Mouse (Mus musculus) liver, postnatal 0 days (tissue): Measurements from ENCODE around the gene Gtf2ird1. TPM values are rescaled to one million over a fixed set of nuclear protein-coding genes. Genes with fewer than 3 reads are reported as not detected.

ENCODE experiments used
- ATAC-seq: fragments of 200-750 bp; cut with Nextera tagmentation; 2 replicates; pipeline ENCODE4 v1.8.0; 2017; ENCODE audit warnings: mild to moderate bottlenecking, moderate library complexity
- DNase-seq: peaks from one replicate; pipeline ENCODE4 v3.0.0-alpha.2; 2016
- H3K27ac ChIP-seq: fragments of 300-500 bp; sonication (generic); 2 replicates; pipeline ENCODE4 v1.5.1; 2014; ENCODE audit warnings: antibody characterized with exemption, moderate library complexity, mild to moderate bottlenecking, low read depth
- H3K27me3 ChIP-seq: fragments of 300-500 bp; sonication (generic); 2 replicates; pipeline ENCODE4 v1.6.1; 2014; ENCODE audit warnings: low read length, control low read depth, mixed read lengths; ENCODE audit not compliant: insufficient read depth
- H3K36me3 ChIP-seq: fragments of 300-500 bp; sonication (generic); replicated peaks from 2 replicates; pipeline ENCODE4 v1.6.1; 2014; ENCODE audit warnings: mild to moderate bottlenecking, control low read depth, low read length, moderate library complexity, mixed read lengths; ENCODE audit not compliant: insufficient read depth
- H3K4me1 ChIP-seq: fragments of 300-500 bp; sonication (generic); 2 replicates; pipeline ENCODE4 v1.6.1; 2014; ENCODE audit warnings: antibody characterized with exemption, mild to moderate bottlenecking, control low read depth; ENCODE audit not compliant: insufficient read depth
- H3K4me2 ChIP-seq: fragments of 300-500 bp; sonication (generic); 2 replicates; pipeline ENCODE4 v1.6.1; 2014; ENCODE audit warnings: low read depth, mild to moderate bottlenecking, low read length, moderate library complexity, mixed read lengths
- H3K4me3 ChIP-seq: fragments of 300-500 bp; sonication (generic); 2 replicates; pipeline ENCODE4 v1.5.1; 2014; ENCODE audit warnings: low read depth, low read length
- H3K9ac ChIP-seq: fragments of 300-500 bp; sonication (generic); replicated peaks from 2 replicates; pipeline ENCODE4 v1.6.1; 2014; ENCODE audit warnings: mild to moderate bottlenecking, moderate library complexity
- H3K9me3 ChIP-seq: fragments of 300-500 bp; sonication (generic); 2 replicates; pipeline ENCODE4 v1.6.1; 2016; ENCODE audit warnings: mild to moderate bottlenecking, control low read depth, low read length, mixed read lengths
- CTCF ChIP-seq: sonication (generic); IDR thresholded peaks from 2 replicates; pipeline ENCODE4 v1.5.1; 2016; ENCODE audit warnings: antibody characterized with exemption, low read depth
- EP300 ChIP-seq: IDR thresholded peaks from 2 replicates; pipeline ENCODE4 v1.6.1; 2016; ENCODE audit warnings: antibody characterized with exemption, low read depth, mild to moderate bottlenecking
- WGBS: fragments of 180-500 bp; shearing (Covaris S2); extraction: QIAGEN DNeasy Blood & Tissue Kit; methylation state at CpG from one replicate; pipeline ENCODE4 v1.1.7; 2014; ENCODE audit not compliant: insufficient replicate concordance; 5-methylcytosine and 5-hydroxymethylcytosine counted together
- polyA plus RNA-seq: library from polyadenylated mRNA; unstranded; fragments of >200 nt; fragmentation: Nextera tagmentation; extraction: Ambion mirVana; gene quantifications from 2 replicates; pipeline ENCODE4 v1.2.1, GENCODE M21; 2015

The Gtf2ird1 gene
- polyA plus RNA-seq, 1 experiment from 2014 or later, result 10.0 TPM

GRCm38 (mm10) chr5:134323311-134323710 is 133.2 kb downstream of the Gtf2ird1 start:
- no peak overlapping the region for H3K27ac ChIP-seq
- no peak overlapping the region for H3K4me3 ChIP-seq
- H3K4me1 ChIP-seq, result peaks cover 9% of the 10 kb centered on the region
- TF ChIP-seq CTCF (no peak), EP300 (no peak)
- no peak for ATAC-seq
- DNase-seq, result peak; percentile 47
- H3K9ac ChIP-seq, result no peak overlapping the region
- no peaks in the 10 kb centered on the region for H3K9me3 ChIP-seq
- H3K27me3 ChIP-seq, result no peaks in the 10 kb centered on the region
- 49% methylated on average over 13 of the region's 13 CpGs for WGBS
- H3K36me3 ChIP-seq, result no peaks in the 10 kb centered on the region
- no peak overlapping the region for H3K4me2 ChIP-seq

- WGBS, result 70% methylated on average over 13 of the region's 13 CpGs
- Histone ChIP-seq H3K9ac (no peak overlapping the region), H3K27ac (peak overlapping the region; percentile 31; the same call in 1 of the 2 replicates), H3K36me3 (no peaks in the 10 kb centered on the region), H3K9me3 (no peaks in the 10 kb centered on the region), H3K4me2 (peak overlapping the region; percentile 22; the same call in 1 of the 2 replicates), H3K4me3 (no peak overlapping the region), H3K4me1 (peaks cover 9% of the 10 kb centered on the region), H3K27me3 (no peaks in the 10 kb centered on the region)
- DNase-seq (peak; percentile 36), ATAC-seq (peak; percentile 59)
- no peak for TF ChIP-seq EP300
- TF ChIP-seq CTCF, result no peak
Measured at GRCm38 (mm10) chr5:134322355-134322754, 134.2 kb downstream of the Gtf2ird1 start.

- no peak overlapping the region for H3K4me2 ChIP-seq
- no peaks in the 10 kb centered on the region for H3K36me3 ChIP-seq
- ATAC-seq (peak; percentile 53), DNase-seq (no peak)
- H3K27me3 ChIP-seq, result no peaks in the 10 kb centered on the region
- peak overlapping the region; percentile 31 for H3K27ac ChIP-seq
- 59% methylated on average over 7 of the region's 7 CpGs for WGBS
- no peak overlapping the region for H3K4me3 ChIP-seq
- H3K9ac ChIP-seq, result no peak overlapping the region
- TF ChIP-seq CTCF, result no peak
- TF ChIP-seq EP300, result no peak
- peaks cover 9% of the 10 kb centered on the region for H3K4me1 ChIP-seq
- no peaks in the 10 kb centered on the region for H3K9me3 ChIP-seq
Measured at GRCm38 (mm10) chr5:134321699-134322098, 134.8 kb downstream of the Gtf2ird1 start.

- DNase-seq (no peak), ATAC-seq (no peak)
- Histone ChIP-seq H3K9ac (no peak overlapping the region), H3K36me3 (no peaks in the 10 kb centered on the region), H3K4me3 (no peak overlapping the region), H3K4me2 (no peak overlapping the region), H3K9me3 (no peaks in the 10 kb centered on the region), H3K27ac (no peak overlapping the region), H3K27me3 (no peaks in the 10 kb centered on the region), H3K4me1 (peaks cover 13% of the 10 kb centered on the region)
- WGBS, result 84% methylated on average over 6 of the region's 6 CpGs
- TF ChIP-seq EP300 (no peak), CTCF (no peak)
Measured at GRCm38 (mm10) chr5:134318903-134319302, 137.6 kb downstream of the Gtf2ird1 start.

GRCm38 (mm10) chr5:134316721-134317120 is 139.8 kb downstream of the Gtf2ird1 start:
- Histone ChIP-seq H3K4me3 (no peak overlapping the region), H3K36me3 (no peaks in the 10 kb centered on the region), H3K27ac (peak overlapping the region; percentile 100), H3K4me1 (peaks cover 21% of the 10 kb centered on the region), H3K9me3 (no peaks in the 10 kb centered on the region), H3K4me2 (no peak overlapping the region), H3K27me3 (no peaks in the 10 kb centered on the region), H3K9ac (no peak overlapping the region)
- DNase-seq (no peak), ATAC-seq (no peak)
- TF ChIP-seq EP300 (no peak), CTCF (no peak)
- WGBS, result 56% methylated on average over 7 of the region's 7 CpGs

GRCm38 (mm10) chr5:134315623-134316350 is 140.7 kb downstream of the Gtf2ird1 start:
- ATAC-seq (no peak), DNase-seq (peak; percentile 44)
- H3K4me1 ChIP-seq, result peaks cover 24% of the 10 kb centered on the region
- H3K9me3 ChIP-seq, result no peaks in the 10 kb centered on the region
- peaks cover 6% of the 10 kb centered on the region for H3K36me3 ChIP-seq
- peak overlapping the region; percentile 94 for H3K4me3 ChIP-seq
- peak overlapping the region; percentile 100 for H3K27ac ChIP-seq
- peak overlapping the region; percentile 95 for H3K9ac ChIP-seq
- 5% methylated on average over 25 of the region's 25 CpGs for WGBS
- TF ChIP-seq CTCF (peak; percentile 27; the same call in 1 of the 2 replicates), EP300 (peak; percentile 20; the same call in 1 of the 2 replicates)
- no peaks in the 10 kb centered on the region for H3K27me3 ChIP-seq
- H3K4me2 ChIP-seq, result peak overlapping the region; percentile 91
